Mouse (Mus musculus): ENCODE results near the gene Mcub.
A peak's percentile ranks its signal among the peaks of the same experiment; 100 is the strongest.

DNA sequence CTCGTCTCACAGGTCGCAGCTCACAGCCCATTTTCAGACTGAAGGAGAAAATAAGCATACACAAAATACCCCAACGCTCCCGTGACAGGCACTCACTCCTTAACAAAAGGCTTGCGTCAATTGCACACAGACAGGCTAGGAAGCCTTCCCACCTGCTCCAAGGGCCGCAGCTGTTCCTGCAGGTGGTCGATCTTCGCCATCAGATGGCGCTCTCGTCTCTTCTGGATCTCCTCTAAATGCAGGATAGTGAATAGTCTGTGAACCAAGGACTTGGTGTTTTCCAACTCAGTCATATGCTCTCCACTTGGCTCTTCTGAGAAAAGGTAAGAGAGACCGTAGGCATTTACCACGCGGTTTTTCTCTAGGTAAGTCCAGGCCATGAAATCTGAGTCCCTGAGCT, 51.6 kb downstream of the Mcub start:
- TF ChIP-seq CTCF (IDR thresholded peaks at IDR 0.05; ENCODE audit: low read depth, low read length) (peak; percentile 87), POLR2A (IDR thresholded peaks at IDR 0.05; ENCODE audit: extremely low read depth, insufficient read depth, low read length) (no peak)

Data from liver, adult 2 months (tissue).